Mouse (Mus musculus) naive thymus-derived CD4-positive, alpha-beta T cell, adult 2 months (primary cell): ENCODE results near the gene Ggn.
"Not testable (repeated sequence)": the region's sequence is repeated elsewhere in the genome, so short reads cannot be mapped to it uniquely, and the experiment has no call there.

ENCODE experiments used
- DNase-seq: peaks from one replicate; pipeline ENCODE4 v3.0.0-alpha.2; 2011; ENCODE audit warnings: low read depth

Gene Ggn

DNA sequence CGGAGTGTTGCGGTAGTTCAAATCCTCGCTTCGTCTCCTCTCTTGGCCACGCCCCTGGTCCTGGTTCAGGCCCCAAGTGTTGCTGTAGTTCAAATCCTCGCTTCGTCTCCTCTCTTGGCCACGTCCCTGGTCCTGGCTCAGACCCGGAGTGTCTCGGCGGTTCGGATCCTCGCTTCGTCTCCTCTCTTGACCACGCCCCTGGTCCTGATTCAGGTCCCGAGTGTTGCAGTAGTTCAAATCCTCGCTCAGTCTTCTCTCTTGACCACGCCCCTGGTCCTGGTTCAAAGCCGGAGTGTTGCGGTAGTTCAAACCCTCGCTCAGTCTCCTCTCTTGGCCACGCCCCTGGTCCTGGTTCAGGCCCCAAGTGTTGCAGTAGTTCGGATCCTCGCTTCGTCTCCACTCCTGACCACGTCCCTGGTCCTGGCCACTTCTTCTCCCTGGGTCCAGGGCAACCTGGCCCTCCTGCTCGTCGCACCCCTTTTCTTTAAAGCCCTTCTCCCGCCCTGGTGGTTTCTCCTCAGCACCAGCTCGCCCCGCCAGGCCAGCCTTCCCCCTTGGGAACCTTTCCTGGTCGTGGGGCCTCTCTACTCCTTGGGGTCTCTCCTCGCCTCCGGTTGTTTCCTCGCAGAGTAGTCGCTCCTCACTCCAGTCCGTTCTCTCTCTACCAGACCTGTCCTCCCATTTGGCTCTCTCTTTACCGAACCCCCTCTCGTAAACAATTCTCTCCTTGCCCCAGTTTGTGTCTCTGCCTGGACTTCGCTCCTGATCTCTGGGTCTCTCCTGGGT lies 43.0 kb downstream of the Ggn start:
- not testable (repeated sequence) for DNase-seq

DNA sequence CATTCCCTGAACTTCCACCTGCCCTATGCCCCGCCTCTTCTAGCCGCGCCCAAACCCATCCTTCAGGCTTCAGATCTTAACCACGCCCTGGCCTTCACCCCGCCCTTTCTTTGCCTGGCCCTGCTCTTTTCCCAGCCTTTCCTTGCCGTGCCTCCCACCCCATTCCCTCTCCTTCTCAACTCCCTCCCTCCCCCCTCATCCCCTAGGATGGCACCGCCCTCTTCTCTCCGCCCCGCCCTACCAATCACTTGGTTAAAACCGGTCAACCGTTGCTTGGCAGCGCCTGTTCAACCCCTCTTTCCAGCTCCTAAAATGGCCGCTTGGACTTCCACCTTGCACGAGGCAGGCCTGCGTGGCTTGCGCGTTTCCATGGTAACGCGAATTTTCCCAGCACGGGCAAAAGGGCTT lies 43.7 kb downstream of the Ggn start, which contains the start of gene Catsperg1:
TSS of gene Catsperg1 (minus strand) at position 361 of the 408 bp plus-strand sequence.
- no peak for DNase-seq

GRCm38 (mm10) chr7:29214236-29214635 lies 44.2 kb downstream of the Ggn start:
- no peak for DNase-seq

GRCm38 (mm10) chr7:29214846-29215245 lies 44.8 kb downstream of the Ggn start:
- DNase-seq, result no peak
